Mouse (Mus musculus) cerebellum, adult 2 months (tissue): Measurements from ENCODE around the gene Erc2.

Source experiments
- CTCF ChIP-seq: fragments of 200-500 bp; IDR thresholded peaks from 2 replicates; pipeline ENCODE4 v1.5.1; 2011; ENCODE audit warnings: low read depth, mild to moderate bottlenecking, control low read depth, low read length, moderate library complexity, borderline replicate concordance; ENCODE audit not compliant: insufficient read depth
- POLR2A ChIP-seq: fragments of 200-500 bp; IDR thresholded peaks from 2 replicates; pipeline ENCODE4 v1.6.1; 2011; ENCODE audit warnings: low read length, control low read depth, borderline replicate concordance; ENCODE audit not compliant: insufficient read depth

- TF ChIP-seq POLR2A (no peak), CTCF (no peak)
Measured at GRCm38 (mm10) chr14:28301251-28301650, 679.0 kb downstream of the Erc2 start.
